Mouse (Mus musculus) left cerebral cortex, postnatal 14 days (tissue): ENCODE measurements around the gene Gtdc1. TPM values are rescaled to one million over a fixed set of nuclear protein-coding genes. Genes with fewer than 3 reads are reported as not detected.

Experiments used
- DNase-seq, 2 experiments: peaks; one replicate each; pipeline ENCODE4 v3.0.0; 2021 to 2022; ENCODE audit warnings: low spot score in 2 of 2, mixed read lengths in 1 of 2
- intact Hi-C: fragments of 180-260 bp; cut with DNase I; formaldehyde crosslinking; loops from one replicate; pipeline ENCODE4 v1.15.1; 2025
- total RNA-seq, 2 experiments: library from RNA; stranded (reverse); gene quantifications; 2 replicates each; pipeline ENCODE4 v1.2.3; 2021

Gene Gtdc1
- total RNA-seq, 2 experiments from 2014 or later, result 81.8 to 87.0 TPM

- DNase-seq, result no peak
- intact Hi-C loops, result no loop called here
These were observed 113.7 kb downstream of the Gtdc1 start for GRCm38 (mm10) chr2:44813729-44814128.

- DNase-seq, result no peak
- intact Hi-C loops, result no loop called here
These were observed 123.0 kb downstream of the Gtdc1 start for GRCm38 (mm10) chr2:44804497-44804896.

GRCm38 (mm10) chr2:44801361-44801760, 126.1 kb downstream of the Gtdc1 start:
- intact Hi-C loops, result no loop called here
- DNase-seq, result no peak

- no peak for DNase-seq
- intact Hi-C loops, result no loop called here
These were observed 135.6 kb downstream of the Gtdc1 start for GRCm38 (mm10) chr2:44791840-44792239.

GRCm38 (mm10) chr2:44791134-44791533, 136.3 kb downstream of the Gtdc1 start:
- DNase-seq, result no peak
- intact Hi-C loops, result no loop called here

GRCm38 (mm10) chr2:44782746-44783145, 144.7 kb downstream of the Gtdc1 start:
- intact Hi-C loops, result no loop called here
- DNase-seq, result no peak

- no peak for DNase-seq
- intact Hi-C loops, result no loop called here
These were observed 146.5 kb downstream of the Gtdc1 start for GRCm38 (mm10) chr2:44780961-44781360.

GRCm38 (mm10) chr2:44763898-44764297, 163.6 kb downstream of the Gtdc1 start:
- intact Hi-C loops, result no loop called here
- DNase-seq, result no peak

GRCm38 (mm10) chr2:44736618-44737017, 190.8 kb downstream of the Gtdc1 start:
- DNase-seq, result no peak
- intact Hi-C loops, result no loop called here

GRCm38 (mm10) chr2:44721461-44721860, 206.0 kb downstream of the Gtdc1 start:
- no peak for DNase-seq
- intact Hi-C loops, result no loop called here

GRCm38 (mm10) chr2:44705883-44706615, 221.4 kb downstream of the Gtdc1 start:
- peak in 1 of 2 experiments; percentile 35 for DNase-seq
- intact Hi-C loops, result no loop called here

- intact Hi-C loops, result no loop called here
These were observed 227.2 kb downstream of the Gtdc1 start for GRCm38 (mm10) chr2:44700276-44700675.

GRCm38 (mm10) chr2:44696441-44696840, 231.0 kb downstream of the Gtdc1 start:
- peak in 1 of 2 experiments; percentile 22 for DNase-seq
- intact Hi-C loops, result no loop called here

More at GRCm38 (mm10) chr2:44700276-44700675, 227.2 kb downstream of the Gtdc1 start:
- no peak for DNase-seq

GRCm38 (mm10) chr2:44693898-44694297, 233.6 kb downstream of the Gtdc1 start:
- intact Hi-C loops, result no loop called here
- no peak for DNase-seq

GRCm38 (mm10) chr2:44664049-44664448, 263.4 kb downstream of the Gtdc1 start:
- DNase-seq, result peak in 1 of 2 experiments; percentile 27
- intact Hi-C loops, result no loop called here

- DNase-seq, result no peak
- intact Hi-C loops, result no loop called here
These were observed 267.6 kb downstream of the Gtdc1 start for GRCm38 (mm10) chr2:44659870-44660269.

- intact Hi-C loops, result no loop called here
These were observed 268.4 kb downstream of the Gtdc1 start for GRCm38 (mm10) chr2:44659011-44659410.

GRCm38 (mm10) chr2:44648537-44648936, 278.9 kb downstream of the Gtdc1 start:
- intact Hi-C loops, result no loop called here
- no peak for DNase-seq

More at GRCm38 (mm10) chr2:44659011-44659410, 268.4 kb downstream of the Gtdc1 start:
- DNase-seq, result no peak

- no peak for DNase-seq
These were observed 281.1 kb downstream of the Gtdc1 start for GRCm38 (mm10) chr2:44646398-44646797.

GRCm38 (mm10) chr2:44639370-44639769, 288.1 kb downstream of the Gtdc1 start:
- DNase-seq, result no peak
- intact Hi-C loops, result no loop called here

More at GRCm38 (mm10) chr2:44646398-44646797, 281.1 kb downstream of the Gtdc1 start:
- intact Hi-C loops, result no loop called here

GRCm38 (mm10) chr2:44638157-44638556, 289.3 kb downstream of the Gtdc1 start:
- intact Hi-C loops, result no loop called here
- no peak for DNase-seq
